Mouse (Mus musculus): ENCODE measurements around the gene Nfia. TPM values are rescaled to one million over a fixed set of nuclear protein-coding genes. Genes with fewer than 3 reads are reported as not detected.

The Nfia gene
- polyA plus RNA-seq, 2 experiments, result 51.9 to 71.2 TPM

DNA sequence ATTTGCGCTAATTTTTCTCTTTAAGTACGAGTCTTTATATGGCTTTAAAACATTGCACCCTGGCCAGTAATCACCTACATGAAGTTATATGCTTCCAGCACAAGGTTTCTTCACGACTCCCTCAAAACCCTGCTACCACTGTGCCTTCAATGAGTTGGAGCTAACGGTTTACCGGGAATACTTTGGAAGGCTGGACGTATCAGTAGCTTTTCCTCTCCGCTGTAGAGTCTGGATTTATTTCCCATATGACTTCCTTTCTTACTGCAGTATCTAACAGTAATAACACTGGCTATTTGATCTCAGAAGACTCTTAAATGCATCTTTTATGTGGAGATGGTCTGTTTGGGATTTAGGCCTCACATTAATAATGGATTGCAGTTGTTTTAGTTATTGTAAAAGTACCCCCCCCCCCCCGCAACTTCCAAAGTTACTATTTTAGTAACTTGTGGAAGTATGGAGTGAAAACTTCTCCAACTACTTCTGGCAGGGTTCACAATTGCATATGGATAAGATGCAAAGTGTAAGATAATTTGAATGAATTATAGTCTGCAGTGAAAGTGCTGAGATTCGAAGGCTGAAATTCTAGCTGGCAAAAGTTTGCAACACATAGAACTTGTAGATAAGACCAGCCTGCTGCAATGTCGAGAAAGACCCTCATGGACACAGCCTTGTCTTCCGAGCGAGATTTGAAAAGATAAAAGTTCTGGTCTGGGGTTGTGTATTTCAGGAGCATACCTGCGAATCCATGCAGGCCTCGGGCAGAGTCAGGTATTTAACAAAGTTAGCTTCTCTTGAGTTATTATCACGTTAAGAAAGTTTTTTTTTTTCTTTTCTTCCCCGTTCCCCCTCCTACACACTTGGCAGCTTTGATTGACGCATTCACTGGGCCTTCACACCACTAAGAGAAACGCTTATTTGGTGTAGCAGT lies 6.7 kb downstream of the Nfia start:
- H3K4me1 ChIP-seq (ENCODE audit: control insufficient read depth, insufficient read depth, low read length), result peaks cover 26% of the 10 kb centered on the region
- H3K9me3 ChIP-seq (ENCODE audit: control insufficient read depth, low read length), result no peaks in the 10 kb centered on the region
- no peak for ATAC-seq (ENCODE audit: low FRiP score, low read depth)
- DNase-seq (ENCODE audit: low spot score), result peak; percentile 34
- no peak for TF ChIP-seq POLR2A (IDR thresholded peaks at IDR 0.05; ENCODE audit: borderline replicate concordance, extremely low read depth, insufficient read depth, insufficient read length)
- H3K9ac ChIP-seq (ENCODE audit: low read depth, low read length, severe bottlenecking), result peak overlapping the region; percentile 100
- 8% methylated on average over 18 of the region's 18 CpGs for WGBS
- H3K36me3 ChIP-seq (ENCODE audit: control insufficient read depth, insufficient read depth, low read length), result peaks cover 16% of the 10 kb centered on the region
- peak overlapping the region; percentile 84 for H3K4me2 ChIP-seq (replicated peaks; ENCODE audit: low read depth, low read length, severe bottlenecking)
- peak overlapping the region; percentile 97 for H3K4me3 ChIP-seq (replicated peaks; ENCODE audit: low read length)
- H3K27ac ChIP-seq (replicated peaks; ENCODE audit: low read depth, low read length), result peak overlapping the region; percentile 99
- H3K27me3 ChIP-seq (ENCODE audit: control insufficient read depth, insufficient read depth, low read length), result no peaks in the 10 kb centered on the region

GRCm38 (mm10) chr4:97780024-97780423 lies 7.5 kb downstream of the Nfia start:
- ATAC-seq (ENCODE audit: low FRiP score, low read depth), result no peak
- peaks cover 24% of the 10 kb centered on the region for H3K4me1 ChIP-seq (ENCODE audit: control insufficient read depth, insufficient read depth, low read length)
- no peaks in the 10 kb centered on the region for H3K27me3 ChIP-seq (ENCODE audit: control insufficient read depth, insufficient read depth, low read length)
- H3K27ac ChIP-seq (replicated peaks; ENCODE audit: low read depth, low read length), result peak overlapping the region; percentile 99
- H3K9me3 ChIP-seq (ENCODE audit: control insufficient read depth, low read length), result no peaks in the 10 kb centered on the region
- H3K36me3 ChIP-seq (ENCODE audit: control insufficient read depth, insufficient read depth, low read length), result peaks cover 23% of the 10 kb centered on the region
- TF ChIP-seq POLR2A (IDR thresholded peaks at IDR 0.05; ENCODE audit: borderline replicate concordance, extremely low read depth, insufficient read depth, insufficient read length), result no peak
- H3K4me3 ChIP-seq (replicated peaks; ENCODE audit: low read length), result peak overlapping the region; percentile 97
- no peak for DNase-seq (ENCODE audit: low spot score)
- H3K9ac ChIP-seq (ENCODE audit: low read depth, low read length, severe bottlenecking), result peak overlapping the region; percentile 100
- H3K4me2 ChIP-seq (replicated peaks; ENCODE audit: low read depth, low read length, severe bottlenecking), result peak overlapping the region; percentile 84
- 14% methylated on average over 7 of the region's 7 CpGs for WGBS

DNA sequence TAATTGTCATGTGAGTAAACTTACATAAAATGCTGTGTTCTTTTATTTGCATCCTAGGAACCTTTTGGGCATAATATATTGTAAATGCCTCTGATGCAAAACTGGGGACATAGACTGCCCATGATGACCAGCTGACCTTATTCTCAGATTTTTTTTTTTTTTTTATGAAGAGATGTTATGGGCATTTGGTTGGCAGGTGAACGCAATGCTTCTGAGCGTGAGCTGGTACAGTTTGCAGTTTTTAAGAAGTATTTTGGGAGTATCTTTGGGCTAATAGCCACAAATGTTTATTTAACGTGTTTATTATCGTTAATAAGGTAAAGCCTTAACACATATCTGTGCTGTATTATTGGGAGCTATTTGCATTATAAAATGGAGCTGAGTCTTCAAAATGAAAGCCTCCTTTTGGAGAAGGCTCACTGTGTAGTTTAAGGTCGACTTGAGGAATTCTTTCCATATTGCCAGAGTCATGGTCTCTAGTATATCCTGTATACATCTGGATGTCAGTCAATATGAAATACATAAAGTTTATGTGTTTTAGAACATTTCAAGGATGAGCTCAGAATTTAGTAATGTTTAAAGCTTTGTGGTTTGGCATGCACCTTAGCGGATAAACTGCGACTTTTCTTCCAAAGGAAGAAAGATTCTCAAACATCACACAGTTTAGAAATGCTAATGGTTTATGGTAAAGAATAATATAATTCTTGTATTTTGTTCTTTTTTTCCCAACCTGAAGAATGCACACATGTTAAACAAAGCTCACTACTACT lies 8.3 kb downstream of the Nfia start:
- Histone ChIP-seq H3K4me2 (replicated peaks; ENCODE audit: low read depth, low read length, severe bottlenecking) (peak overlapping the region; percentile 84), H3K9me3 (ENCODE audit: control insufficient read depth, low read length) (no peaks in the 10 kb centered on the region), H3K4me1 (ENCODE audit: control insufficient read depth, insufficient read depth, low read length) (peaks cover 23% of the 10 kb centered on the region), H3K4me3 (replicated peaks; ENCODE audit: low read length) (peak overlapping the region; percentile 97), H3K36me3 (ENCODE audit: control insufficient read depth, insufficient read depth, low read length) (peaks cover 32% of the 10 kb centered on the region), H3K9ac (ENCODE audit: low read depth, low read length, severe bottlenecking) (peak overlapping the region; percentile 100; the same call in 1 of the 2 replicates), H3K27ac (replicated peaks; ENCODE audit: low read depth, low read length) (0 out of 2 replicates have a peak overlapping the region, but pooled peaks have one; percentile 1), H3K27me3 (ENCODE audit: control insufficient read depth, insufficient read depth, low read length) (no peaks in the 10 kb centered on the region)
- ATAC-seq (ENCODE audit: low FRiP score, low read depth) (no peak), DNase-seq (ENCODE audit: low spot score) (peak; percentile 38)
- TF ChIP-seq POLR2A (IDR thresholded peaks at IDR 0.05; ENCODE audit: borderline replicate concordance, extremely low read depth, insufficient read depth, insufficient read length), result no peak
- 59% methylated on average over 7 of the region's 7 CpGs for WGBS

DNA sequence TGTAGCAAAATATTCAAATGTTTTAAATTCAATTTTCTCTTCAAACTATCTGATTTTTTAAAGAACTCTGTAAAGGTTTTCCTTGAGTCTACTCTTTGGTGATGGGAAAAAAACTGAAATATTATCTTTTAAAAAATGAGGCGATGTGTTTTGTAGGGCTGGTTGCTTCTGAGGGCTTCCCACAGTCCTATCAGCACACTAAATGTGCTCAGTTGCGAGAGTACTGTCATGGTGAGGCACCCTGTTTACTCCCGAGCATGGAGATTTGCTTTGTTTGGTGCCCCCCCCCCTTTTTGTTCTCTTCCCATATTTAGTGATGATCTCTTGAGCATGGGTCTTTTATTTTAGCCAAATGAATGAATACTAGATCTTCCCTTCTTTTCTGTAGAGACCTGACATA lies 9.5 kb downstream of the Nfia start:
- Histone ChIP-seq H3K4me3 (replicated peaks; ENCODE audit: low read length) (no peak overlapping the region), H3K4me1 (ENCODE audit: control insufficient read depth, insufficient read depth, low read length) (peaks cover 22% of the 10 kb centered on the region; the same call in 1 of the 2 replicates), H3K4me2 (replicated peaks; ENCODE audit: low read depth, low read length, severe bottlenecking) (0 out of 2 replicates have a peak overlapping the region, but pooled peaks have one; percentile 18), H3K36me3 (ENCODE audit: control insufficient read depth, insufficient read depth, low read length) (peaks cover 40% of the 10 kb centered on the region), H3K9ac (ENCODE audit: low read depth, low read length, severe bottlenecking) (no peak overlapping the region), H3K9me3 (ENCODE audit: control insufficient read depth, low read length) (no peaks in the 10 kb centered on the region), H3K27ac (replicated peaks; ENCODE audit: low read depth, low read length) (no peak overlapping the region), H3K27me3 (ENCODE audit: control insufficient read depth, insufficient read depth, low read length) (no peaks in the 10 kb centered on the region)
- no peak for DNase-seq (ENCODE audit: low spot score)
- ATAC-seq (ENCODE audit: low FRiP score, low read depth), result no peak
- 92% methylated on average over 3 of the region's 3 CpGs for WGBS
- no peak for TF ChIP-seq POLR2A (IDR thresholded peaks at IDR 0.05; ENCODE audit: borderline replicate concordance, extremely low read depth, insufficient read depth, insufficient read length)

DNA sequence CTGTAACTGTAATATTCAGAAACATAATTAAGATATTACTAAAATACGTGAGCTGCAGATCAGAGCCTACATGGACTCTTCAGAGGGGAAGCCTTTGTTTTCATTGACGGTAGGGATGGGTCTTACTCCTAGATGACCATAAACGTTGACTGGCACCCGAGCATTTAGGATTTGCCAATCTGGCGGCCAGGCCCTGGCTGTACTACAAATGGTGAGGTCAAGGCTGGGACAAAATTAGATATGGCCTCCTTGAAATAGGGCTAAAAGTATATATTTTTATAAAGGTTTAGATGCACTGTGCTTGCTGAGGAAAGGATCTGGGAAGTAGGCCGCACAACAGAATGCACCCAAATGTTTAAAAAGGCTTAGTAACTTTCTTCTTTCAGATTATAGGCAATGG lies 10.0 kb downstream of the Nfia start:
- 88% methylated on average over 6 of the region's 6 CpGs for WGBS

More for the DNA sequence above, 10.0 kb downstream of the Nfia start:
- H3K4me2 ChIP-seq (replicated peaks; ENCODE audit: low read depth, low read length, severe bottlenecking), result no peak overlapping the region
- H3K4me3 ChIP-seq (replicated peaks; ENCODE audit: low read length), result no peak overlapping the region
- no peak overlapping the region for H3K9ac ChIP-seq (ENCODE audit: low read depth, low read length, severe bottlenecking)
- no peak for DNase-seq (ENCODE audit: low spot score)
- no peaks in the 10 kb centered on the region for H3K27me3 ChIP-seq (ENCODE audit: control insufficient read depth, insufficient read depth, low read length)
- TF ChIP-seq POLR2A (IDR thresholded peaks at IDR 0.05; ENCODE audit: borderline replicate concordance, extremely low read depth, insufficient read depth, insufficient read length), result no peak
- H3K36me3 ChIP-seq (ENCODE audit: control insufficient read depth, insufficient read depth, low read length), result peaks cover 44% of the 10 kb centered on the region
- H3K9me3 ChIP-seq (ENCODE audit: control insufficient read depth, low read length), result no peaks in the 10 kb centered on the region
- no peak overlapping the region for H3K27ac ChIP-seq (replicated peaks; ENCODE audit: low read depth, low read length)
- ATAC-seq (ENCODE audit: low FRiP score, low read depth), result no peak
- peaks cover 22% of the 10 kb centered on the region; the same call in 1 of the 2 replicates for H3K4me1 ChIP-seq (ENCODE audit: control insufficient read depth, insufficient read depth, low read length)

Measured in limb, embryonic 14.5 days (tissue).